Mouse (Mus musculus) kidney, postnatal 25 days (tissue): ENCODE measurements around the gene Ccnb1.
A peak's percentile ranks its signal among the peaks of the same experiment; 100 is the strongest.
"Not testable (repeated sequence)": the region's sequence is repeated elsewhere in the genome, so short reads cannot be mapped to it uniquely, and the experiment has no call there.

ENCODE experiments used
- DNase-seq, 2 experiments: peaks; one replicate each; pipeline ENCODE4 v3.0.0; 2021; ENCODE audit warnings: mixed read lengths in 2 of 2

The Ccnb1 gene

DNA sequence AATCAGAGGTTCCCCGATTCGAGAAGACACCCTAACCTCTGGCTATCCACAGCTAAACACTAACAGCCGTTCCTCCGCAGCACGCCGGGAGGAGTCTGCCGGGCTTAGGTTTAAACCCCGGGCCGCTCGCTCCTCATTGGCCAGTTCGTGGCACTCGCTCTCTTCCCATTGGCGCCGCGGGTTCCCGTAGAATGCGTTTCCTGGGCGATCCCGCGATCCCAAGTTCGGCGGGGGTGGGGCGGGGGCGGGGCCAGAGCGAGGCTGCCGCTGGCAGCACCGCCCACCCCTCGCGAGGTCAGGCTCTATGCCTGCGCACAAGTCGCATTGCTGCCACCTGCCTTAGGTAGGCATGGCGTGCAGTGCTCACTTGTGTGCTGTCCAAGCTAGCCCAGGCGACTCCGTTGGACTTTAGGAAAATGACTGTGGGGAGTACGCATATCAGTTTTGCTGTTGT is at the start of gene Ccnb1:
Ccnb1 (minus strand) TSS at position 157 of the 454 bp plus-strand sequence.
- peak; percentile 95 to 96 for DNase-seq

DNA sequence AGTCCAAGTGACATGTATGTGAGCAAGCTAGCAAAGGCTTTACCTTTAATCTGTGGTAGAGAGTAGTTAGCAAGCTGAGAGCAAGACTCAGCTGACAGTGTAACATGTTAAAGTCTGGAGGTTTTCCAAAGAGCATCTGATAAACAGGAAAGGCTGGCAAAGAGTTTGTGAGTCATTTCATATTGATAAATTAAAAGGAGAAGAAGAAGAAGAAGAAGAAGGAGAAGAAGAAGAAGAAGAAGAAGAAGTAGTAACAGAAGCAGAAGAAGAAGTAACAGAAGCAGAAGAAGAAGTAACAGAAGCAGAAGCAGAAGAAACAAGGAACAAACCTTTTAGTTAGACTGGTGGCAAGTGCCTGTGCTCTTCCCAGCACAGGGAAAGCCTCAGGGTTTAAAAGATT is 48.4 kb upstream of the Ccnb1 start:
- no peak for DNase-seq

DNA sequence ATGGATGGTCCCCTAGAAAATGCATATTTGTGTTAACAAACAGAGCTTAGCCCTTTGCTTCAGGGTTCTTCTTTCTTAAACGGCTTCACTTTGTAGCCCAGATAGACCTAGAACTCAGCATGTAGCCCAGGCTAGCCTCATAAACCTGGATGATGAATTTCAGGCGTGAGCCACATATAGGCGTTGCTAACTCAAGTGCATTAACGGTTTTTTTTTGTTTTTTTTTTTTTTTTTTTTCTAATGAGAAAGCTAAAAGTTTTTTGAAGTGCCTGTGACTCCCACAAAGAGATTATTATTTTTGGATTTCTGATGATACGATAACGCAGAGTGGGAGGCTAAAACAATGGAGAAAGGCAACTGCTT is 47.3 kb upstream of the Ccnb1 start:
- no peak for DNase-seq

DNA sequence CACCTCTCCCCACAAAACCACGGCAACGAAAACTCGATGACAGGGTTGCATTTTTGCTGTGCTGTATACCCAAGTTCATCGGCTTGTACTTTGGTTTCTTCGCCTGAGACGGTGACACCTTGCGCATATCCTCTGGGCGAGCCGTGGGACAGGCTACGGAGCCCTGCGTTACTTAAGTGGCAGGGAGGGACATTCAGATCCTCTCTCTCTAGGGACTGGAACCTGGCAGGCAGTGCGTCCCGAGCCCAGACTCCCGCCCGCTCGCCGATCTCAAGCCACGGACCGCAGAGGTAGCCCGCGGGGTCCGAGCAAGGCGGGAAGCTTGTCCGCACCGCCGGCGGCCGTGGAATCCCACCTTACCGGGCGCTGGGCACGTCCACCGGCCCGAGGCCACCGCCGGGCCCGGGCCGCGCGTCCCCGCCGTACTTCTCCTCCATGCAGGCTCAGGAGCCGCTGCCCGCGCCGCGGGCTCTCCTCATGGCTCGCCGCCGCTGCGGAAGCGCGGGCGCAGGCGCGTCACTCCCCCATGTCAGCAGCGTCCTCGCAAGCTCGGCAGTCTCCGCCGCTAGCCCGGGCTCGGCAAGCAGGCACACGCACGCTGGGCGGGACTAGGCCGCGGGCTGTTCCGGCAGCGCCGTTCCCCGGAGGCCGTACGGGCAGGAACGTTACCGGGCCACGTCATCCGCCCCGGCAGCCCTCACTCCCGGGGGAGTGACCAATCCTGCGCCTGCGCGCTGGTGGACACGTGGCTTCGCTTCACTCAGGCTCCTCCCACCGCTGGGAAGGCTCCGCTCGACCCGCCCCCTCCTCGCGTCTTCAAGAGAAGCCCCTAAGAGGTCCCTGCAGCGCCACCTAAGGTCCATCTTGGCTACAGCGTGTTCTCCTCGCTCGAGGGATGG is 46.6 kb upstream of the Ccnb1 start, which contains the start of gene Slc30a5:
Slc30a5 (minus strand) TSS at position 687 of the 899 bp plus-strand sequence.
- peak; percentile 99 for DNase-seq

DNA sequence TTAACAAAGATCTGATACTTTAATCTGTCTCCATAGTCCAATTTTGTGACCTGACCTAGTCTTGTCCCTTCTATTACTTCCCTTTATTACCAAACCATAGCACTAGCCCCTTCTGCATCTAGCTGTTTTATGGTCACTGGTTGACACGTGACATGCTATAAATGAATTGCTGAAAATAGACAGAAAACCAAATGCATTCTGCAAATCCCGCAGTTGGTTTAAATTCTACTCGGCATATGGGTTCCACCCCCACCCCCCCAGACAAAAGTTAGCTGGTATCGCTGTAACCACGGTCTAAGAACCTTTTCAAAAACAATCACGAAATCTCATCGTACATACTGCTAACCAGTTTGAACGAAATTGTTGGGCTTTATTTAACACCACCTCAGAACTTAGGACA is 45.8 kb upstream of the Ccnb1 start:
- no peak for DNase-seq

DNA sequence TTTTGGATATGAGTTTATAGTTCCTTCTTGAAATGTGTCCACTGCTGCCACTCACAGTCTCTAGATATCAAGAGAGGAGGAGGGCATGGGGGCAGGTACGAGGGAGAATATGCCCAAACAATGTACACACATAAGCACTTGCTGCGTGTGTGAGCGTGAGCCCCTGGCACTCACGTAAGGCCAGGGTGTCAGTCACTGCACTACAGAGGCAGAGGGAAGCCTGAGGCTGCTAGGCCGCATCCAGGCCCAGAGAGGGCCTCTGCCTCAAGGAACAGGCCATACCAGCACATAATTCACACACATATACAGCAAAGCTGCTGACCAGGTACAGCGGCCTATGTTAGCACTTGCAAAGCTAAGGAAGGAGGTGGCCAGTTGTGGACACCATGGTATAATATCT is 44.8 kb upstream of the Ccnb1 start:
- DNase-seq: no peak

DNA sequence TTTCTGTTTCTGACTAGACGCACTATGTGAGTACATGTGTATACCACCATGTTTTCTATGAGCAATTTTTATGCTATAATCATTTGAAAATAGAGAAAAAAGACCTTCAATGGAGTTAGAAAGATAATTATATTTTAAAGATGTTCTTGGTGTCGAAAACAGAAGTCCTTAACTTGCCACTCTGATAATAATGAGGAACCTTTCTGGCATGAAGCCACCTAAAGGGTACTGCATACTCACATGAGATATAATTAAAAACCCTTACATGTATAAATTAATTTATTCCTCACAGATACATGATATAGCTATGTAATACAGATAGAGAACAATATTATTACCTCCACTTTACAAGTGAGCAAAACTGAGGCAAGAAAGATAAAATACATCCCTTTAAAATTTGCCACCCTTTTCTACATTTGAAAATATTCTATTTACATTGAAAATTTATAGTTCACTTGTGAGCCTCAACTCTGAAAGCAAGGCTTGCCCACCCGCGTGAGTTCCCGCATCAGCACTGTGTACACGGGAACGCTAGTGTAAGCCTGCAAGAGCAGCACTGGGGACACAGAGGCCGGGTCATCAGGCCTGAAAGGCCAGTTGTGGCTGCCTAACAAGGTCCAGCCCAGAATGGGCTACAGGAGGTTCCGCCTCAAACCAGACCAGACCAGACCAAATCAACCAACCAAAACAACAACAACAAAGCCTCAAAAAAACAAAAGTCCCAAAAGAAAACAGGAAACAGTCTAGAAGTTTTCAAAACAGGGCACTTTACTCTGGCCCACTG is 39.4 kb upstream of the Ccnb1 start:
- peak; percentile 41 to 69 for DNase-seq

DNA sequence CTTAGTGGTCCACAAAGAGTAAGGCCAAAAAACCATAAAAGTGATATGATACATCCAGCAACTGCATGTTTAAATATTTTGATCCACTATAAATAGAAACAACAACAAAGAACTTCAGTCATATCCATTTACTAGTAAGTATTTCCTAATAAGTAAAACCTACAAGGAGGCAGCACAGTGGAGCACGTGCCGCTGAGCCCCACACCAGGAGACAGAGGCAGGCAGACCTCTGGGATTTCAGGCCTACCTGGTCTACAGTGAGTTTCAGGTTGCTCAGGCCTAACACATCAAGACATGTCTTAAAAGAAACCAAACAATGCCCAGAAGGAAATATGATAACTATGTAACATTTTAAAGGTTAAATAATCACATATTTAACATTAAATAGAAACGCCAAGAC is 38.5 kb upstream of the Ccnb1 start:
- DNase-seq: no peak

DNA sequence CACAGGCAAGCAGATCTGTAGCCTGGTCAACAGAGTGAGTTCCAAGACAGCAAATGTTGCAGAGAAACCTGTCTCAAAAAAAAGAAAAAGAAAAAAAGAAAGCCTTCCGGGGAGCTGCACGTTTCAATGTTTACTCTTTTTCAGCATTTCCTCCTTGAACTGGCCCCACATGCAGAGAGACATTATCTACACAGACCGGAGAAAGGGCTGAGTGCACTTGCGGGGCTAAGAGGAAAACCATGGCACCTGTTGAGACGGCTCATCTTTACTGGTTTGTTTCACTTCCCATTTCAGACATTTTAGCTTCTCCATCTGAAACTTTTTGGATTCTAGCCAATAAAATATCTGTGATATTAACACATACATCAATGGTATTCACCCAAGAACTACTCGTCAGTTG is 37.9 kb upstream of the Ccnb1 start:
- no peak for DNase-seq

DNA sequence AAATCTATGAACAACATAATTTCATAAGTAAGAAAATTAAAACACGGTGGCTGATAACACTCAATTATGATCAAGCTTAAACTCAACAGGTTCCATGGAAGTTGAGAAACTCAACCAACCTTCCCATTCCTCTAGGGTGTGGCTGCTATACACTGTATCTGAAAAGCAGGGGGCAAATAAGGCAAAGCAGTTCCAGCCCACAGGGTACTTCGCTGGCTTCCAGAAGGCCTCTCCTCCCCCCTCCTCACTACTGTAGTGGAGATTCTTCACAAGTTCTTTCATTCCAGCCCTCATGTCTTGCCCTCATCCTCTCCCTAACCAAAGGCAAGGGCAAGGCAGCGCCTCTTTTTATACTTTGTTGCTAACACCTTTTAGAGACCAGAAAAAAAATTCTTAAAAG is 37.5 kb upstream of the Ccnb1 start:
- DNase-seq: no peak

DNA sequence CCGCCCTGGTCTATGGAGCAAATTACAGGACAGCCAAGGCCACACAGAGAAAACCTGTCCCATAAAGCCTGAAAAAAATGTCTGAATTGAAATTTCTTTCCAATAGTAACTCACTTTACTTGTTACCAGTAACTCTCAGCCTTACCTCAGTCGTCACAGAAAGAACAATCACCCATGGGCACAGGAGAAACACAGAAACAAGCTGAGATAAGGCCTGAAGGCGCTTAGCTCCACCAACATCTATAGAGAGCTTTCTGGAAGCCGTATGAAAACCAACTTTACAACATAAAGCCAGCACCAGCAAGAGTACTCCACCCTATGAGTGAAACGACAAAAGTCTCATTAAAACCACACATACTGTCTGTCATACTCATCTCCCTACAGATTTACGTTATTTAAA is 28.1 kb upstream of the Ccnb1 start:
- DNase-seq: no peak

DNA sequence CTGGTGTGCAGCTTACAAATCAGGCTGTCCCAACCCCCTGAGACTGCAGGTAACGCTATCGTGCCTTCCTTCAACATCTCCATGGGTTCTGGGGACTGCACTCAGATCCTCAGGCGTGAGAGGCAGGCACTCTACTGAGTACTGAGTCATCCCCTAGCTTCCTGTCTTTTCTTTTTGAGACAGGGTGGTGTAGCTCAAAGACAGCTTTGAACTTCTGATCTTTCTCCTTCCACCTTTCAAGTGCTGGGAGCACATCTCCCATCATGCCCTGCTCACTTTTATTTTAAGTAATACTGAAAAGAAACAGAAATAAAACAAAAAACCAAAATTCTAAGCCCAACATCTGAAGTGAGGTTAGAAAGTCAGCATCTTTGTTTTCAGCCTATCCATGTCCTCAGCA is 19.4 kb upstream of the Ccnb1 start:
- DNase-seq: no peak

DNA sequence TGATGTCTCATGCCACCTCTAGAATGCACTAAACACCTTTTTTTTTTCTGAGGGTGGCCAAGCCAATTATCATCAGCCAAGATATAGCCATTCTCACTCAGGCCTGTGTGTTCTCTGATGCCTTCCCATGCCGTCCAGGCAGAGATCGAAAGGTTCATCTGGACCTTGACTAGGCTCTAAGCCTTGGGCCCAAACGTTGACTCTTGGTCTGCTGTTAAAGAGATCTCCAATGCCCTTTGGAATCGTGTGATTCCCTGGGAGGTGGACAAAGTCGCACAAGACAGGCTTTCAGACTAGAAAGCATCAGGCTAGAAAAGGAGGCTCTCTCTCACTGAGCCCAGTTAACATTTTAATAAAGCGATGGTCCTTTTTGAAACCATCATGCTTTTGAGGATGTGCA is 10.8 kb upstream of the Ccnb1 start:
- no peak for DNase-seq

DNA sequence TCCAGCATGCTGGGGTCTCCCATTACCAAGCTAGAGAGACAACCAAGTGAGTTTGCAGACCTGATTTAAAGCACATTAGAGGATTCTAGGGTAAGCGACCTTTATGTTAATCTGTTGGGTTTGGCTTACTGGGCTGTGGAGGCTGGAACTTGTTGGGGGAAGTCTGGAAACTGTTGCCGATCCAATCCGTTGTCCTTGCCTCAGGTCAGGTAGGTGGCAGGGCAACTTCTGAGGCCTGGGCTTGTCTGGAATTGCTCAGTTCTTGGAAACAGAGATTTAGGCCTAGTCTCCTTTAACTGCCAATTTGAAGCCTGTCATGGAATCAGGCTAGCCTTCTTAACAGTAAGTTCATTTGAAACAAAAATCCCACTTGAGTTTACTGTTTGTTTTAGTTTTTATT is 2.7 kb upstream of the Ccnb1 start:
- no peak for DNase-seq

DNA sequence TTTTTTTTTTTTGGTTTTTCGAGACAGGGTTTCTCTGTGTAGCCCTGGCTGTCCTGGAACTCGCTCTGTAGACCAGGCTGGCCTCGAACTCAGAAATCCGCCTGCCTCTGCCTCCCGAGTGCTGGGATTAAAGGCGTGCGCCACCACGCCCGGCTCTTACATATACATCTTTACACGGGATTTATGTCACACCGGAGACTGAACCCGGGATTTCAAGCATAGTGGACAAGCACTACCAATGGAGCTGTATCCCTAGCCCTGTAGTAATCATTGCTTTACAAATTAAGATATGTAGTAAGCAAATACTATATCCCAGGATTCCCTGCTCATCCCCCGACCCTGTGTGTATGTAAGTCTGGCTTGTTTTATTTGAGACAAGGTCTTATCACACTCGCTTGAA is 1.7 kb upstream of the Ccnb1 start:
- not testable (repeated sequence) for DNase-seq

DNA sequence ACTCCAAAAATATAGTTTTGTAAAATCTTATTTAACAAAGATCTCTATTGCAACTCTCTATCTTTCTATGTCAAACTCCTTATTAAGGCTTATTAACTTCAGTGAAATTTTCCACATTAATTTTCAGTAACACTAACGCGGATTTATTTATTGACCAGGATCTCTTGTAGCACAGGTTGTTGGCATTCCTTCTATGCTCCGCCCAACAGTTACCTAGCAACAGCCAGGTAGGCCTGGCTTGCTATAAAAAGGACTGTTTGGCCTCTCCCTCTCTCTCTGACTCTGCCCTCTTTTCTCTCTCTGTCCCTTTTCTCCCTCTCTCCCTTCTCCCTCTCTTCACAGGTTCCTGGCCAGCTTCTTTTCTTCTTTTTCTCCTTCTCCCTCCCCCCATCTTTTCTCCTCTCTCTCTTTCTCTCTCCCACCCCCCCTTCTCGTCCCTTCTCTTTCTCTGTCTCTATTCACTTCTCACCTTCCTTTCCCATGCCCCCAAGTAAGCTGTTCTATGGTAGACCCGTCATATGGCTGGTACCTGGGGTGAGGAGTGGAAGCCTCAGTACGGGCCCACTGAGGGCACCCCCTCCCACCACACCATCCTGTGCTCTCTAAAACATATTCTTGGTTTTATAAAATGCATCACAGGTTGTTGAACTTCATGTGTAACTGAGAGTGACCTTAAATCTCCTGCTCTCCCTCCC is 1.1 kb upstream of the Ccnb1 start:
- DNase-seq: peak; percentile 57 to 74

DNA sequence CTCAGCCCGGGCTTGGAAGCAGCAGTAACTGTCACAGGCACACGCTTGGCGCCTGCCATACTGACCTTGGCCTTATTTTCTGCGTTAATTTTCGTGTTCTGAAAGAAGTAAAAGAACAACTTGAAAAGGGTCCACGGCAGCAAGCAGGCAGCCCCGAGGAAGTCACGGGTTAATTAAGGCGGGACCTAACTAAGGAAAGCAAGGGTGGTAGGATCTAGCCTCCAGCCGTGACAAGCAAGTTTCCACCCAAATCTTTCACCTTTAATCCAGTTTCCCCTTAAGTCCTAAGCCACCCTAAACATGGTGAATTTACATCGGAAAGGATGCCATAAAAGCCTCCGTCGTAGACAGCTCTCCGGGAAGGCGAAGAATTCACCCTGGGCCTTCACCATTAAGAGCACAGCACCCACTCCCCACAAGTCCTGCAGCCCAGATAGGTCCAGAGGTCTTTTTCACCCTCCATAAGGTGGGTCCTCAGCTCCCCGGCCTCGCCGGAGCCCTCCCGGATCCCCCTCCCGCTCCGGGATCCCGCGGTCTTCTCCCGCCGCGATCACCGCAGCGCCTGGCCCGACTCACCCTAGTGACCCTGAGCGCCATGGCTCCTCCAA is 460 bp downstream of the Ccnb1 start:
- no peak for DNase-seq

DNA sequence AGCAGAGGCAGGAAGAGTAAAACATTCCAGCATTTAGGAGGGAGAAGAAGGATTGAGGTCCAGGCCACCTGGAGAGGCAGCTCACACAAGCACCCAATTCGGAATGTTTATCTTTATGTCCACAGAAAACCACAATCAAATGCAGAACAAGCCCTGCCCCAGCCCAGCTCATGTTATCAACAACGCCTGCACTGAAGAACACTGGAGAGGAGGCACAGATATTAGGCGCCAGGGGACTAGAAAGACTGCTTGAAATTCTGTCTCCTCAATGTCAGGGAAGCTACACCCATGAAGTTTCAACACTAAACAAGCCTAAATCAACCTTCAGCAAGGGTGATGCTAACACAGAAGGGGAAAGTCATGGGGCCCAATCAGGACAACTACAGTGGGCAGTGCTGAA is 8.9 kb downstream of the Ccnb1 start:
- DNase-seq: no peak

DNA sequence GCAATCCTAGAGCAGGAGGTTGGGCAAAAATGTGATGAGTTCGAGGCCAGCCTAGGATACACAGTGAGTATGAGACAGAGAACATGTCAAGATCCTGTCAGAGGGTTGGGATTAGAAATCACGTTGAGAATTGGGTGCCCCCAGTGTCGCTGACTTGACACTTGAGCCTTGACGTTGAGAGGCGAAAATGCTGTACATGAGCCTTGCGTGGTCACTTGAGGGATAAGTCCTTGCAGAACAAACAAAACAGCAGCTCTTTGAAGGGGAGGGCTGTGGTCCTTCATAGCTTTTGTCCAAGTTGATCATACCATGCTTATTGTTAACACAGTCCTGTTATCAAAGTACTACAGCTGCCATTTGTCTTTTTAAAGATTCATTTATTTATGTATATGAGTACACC is 9.7 kb downstream of the Ccnb1 start:
- DNase-seq: no peak

DNA sequence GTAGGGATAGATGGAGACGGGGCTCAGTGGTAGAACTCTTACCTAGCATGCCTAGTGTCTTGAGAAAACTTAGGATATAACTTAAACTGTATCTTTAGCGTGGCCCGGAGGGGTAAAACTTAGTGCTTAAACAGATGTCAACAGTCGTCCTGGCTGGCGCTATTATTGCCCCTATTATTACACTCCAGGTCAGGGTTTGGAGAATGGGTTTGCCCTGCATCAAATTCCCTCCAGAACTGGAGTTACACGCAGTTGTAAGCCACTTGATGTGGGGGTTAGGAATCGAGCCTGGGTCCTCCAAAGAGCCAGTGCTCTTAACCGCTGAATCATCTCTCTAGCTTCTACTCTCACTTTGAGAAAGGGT is 10.3 kb downstream of the Ccnb1 start:
- DNase-seq: no peak

DNA sequence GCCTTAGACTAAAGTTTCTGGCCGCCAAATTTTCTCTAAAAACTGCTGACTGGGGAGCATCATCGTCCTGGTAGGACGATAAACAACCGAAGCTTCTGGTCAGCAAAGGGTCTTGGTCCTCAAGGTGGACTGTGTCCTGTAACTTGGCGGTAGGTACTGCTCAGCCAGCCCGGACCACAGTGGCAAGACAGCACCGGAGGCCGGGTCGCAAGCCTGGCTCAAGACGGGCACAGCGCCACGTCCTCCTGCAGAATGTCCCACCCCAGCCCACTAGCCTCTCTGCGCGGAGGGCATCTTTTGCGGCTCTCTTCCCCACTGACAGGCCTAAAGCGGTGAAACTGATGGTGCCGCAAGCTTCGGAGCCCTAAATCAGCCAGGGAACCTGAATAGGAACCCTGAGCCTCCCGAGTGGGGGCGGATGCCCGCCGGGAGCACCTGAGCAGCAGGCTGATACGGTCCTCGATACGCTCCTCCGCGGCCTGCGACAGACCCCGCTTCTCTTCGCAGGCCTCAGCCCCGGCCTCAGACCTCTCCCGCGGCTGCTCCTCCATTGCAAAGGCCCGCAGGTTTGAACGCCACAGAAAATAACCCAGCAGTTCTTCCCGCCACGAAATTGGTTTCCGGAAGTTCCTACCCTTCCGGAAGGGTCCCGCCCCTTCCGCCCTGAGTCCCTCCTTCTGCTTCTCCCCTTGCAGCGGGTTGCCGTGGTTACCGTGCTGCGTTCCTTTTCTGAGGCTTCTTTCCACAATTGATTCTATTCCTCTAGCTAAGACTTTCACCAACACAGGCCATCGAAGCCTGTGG is 10.9 kb downstream of the Ccnb1 start, which contains the start of gene Cenph:
Cenph (minus strand) TSS at position 648 of the 804 bp plus-strand sequence.
- peak; percentile 91 to 92 for DNase-seq

DNA sequence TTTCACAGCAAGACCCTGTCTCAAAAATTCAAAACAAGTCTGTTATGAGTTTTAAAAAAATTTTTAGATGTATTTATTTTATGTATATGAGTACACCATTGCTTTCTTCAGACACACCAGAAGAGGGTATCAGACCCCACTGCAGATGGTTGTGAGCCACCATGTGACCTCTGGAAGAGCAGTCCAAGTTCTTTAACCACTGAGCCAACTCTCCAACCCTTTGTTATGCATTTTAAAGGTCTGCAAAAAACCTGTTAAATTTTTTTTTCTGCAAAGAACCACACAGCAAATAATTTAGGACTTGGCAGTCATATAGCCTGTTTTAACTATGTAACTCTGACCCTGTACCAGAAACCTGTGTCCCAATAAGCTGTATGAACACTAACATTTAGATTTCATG is 11.7 kb downstream of the Ccnb1 start:
- DNase-seq: no peak
